Mouse (Mus musculus) embryo, embryonic 11 days (tissue): ENCODE results near the gene Galnt17.

Source experiments
- DNase-seq: peaks from one replicate; pipeline ENCODE4 v3.0.0-alpha.2; 2015

Gene Galnt17

DNA sequence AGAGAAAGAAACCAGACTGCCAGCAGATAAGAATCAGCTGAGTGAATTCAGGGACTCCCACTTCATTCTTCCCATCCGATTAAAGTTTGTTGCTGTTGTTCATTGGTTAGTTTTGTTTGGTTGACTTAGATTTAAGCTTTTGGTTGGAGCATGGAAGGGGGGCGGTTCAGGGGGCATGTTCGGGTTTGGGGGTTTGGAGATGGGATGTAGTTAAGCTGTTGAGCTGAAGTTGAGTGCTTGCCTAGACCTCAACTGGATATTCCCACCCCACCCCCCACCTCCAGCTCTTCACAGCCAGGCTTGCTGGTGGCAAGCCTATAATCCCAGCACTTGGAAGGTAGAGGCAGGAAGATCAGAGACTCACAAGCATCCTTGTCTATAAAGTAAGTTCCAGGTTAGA lies at the start of gene Galnt17:
TSS of gene Galnt17 (minus strand) at position 101 of the 400 bp plus-strand sequence.
- DNase-seq = no peak

GRCm38 (mm10) chr5:131334536-131334935 lies 26.2 kb upstream of the Galnt17 start:
- DNase-seq = no peak

DNA sequence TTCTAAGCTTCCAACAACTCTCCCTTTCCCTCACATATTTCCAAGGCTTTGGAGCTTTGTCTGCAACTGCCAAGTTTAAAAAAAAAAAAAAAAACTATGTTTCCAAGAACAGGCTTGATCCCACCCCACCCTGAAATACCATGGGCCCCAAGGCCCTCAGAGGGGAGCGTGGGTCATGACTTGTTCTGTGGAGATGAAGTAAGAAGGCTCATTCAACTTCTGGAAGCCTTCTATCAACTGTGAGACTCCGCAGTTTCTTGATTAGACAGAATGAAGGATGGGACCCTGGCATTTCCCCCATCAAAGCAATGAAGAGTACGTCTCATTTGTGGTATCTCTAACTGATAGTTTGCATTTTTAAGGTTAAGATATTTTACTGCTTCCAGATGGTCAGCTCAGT lies 13.0 kb upstream of the Galnt17 start:
- DNase-seq = no peak

DNA sequence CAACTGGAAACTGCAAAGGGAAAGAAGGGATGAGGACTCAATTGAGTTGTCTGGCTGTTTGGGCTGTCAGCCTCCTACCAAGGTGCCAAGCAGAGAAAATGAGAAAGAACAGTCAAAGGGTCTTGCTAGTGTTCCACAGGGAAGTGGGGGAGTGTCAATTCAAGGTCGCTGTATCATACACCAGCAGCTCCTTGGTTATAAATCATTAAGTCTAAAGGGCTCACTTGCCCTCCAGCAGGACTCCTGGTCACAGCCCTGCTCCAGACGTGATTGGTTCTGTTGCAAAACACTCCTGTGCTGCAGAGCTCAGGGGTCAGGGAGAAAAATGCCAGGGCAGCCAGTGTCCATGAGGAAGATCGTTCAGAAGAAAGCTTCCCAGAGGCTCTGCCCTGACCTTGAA lies 11.3 kb upstream of the Galnt17 start:
- no peak for DNase-seq

DNA sequence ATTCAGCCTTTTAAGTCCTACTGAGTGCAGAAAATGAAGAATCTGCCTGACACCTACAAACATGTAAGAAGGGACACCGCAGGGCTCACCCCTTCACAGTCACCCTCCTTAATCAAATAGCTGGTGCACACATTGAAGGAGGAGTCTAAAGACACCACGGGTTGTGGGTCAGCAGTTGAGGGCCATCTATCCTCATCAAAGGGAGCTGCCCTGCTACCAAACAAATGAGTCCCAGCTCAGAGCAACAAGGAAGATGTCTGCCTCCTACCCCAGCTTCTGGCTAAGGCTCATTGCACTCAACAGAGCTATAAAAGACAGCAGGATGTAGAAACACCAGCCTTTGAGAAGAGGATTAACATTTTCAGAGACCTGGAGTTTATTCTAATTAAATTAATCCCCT lies 10.8 kb upstream of the Galnt17 start:
- no peak for DNase-seq

DNA sequence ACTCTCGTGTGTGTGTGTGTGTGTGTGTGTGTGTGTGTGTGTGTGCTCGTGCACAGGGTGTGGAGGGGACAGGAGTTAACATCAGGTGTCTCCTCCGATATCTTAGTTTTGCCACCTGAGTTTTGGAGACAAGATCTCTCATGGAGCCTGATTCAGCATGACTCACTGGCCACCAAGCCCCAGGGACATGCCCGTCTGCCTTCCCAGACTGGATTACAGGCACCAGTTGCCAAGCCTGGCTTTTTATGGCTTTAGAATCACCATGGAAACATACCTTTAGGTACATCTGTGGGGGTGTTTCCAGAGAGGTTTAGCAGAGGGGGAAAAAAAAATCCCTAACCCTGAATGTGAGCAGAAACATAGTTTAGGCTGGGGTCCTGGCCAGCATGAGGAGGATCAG lies 6.7 kb upstream of the Galnt17 start:
- no peak for DNase-seq

- peak; percentile 91 for DNase-seq
Observed at GRCm38 (mm10) chr5:131307656-131308151, 593 bp downstream of the Galnt17 start.

- peak; percentile 66 for DNase-seq
Observed at GRCm38 (mm10) chr5:131306908-131307655, 1.2 kb downstream of the Galnt17 start.

DNA sequence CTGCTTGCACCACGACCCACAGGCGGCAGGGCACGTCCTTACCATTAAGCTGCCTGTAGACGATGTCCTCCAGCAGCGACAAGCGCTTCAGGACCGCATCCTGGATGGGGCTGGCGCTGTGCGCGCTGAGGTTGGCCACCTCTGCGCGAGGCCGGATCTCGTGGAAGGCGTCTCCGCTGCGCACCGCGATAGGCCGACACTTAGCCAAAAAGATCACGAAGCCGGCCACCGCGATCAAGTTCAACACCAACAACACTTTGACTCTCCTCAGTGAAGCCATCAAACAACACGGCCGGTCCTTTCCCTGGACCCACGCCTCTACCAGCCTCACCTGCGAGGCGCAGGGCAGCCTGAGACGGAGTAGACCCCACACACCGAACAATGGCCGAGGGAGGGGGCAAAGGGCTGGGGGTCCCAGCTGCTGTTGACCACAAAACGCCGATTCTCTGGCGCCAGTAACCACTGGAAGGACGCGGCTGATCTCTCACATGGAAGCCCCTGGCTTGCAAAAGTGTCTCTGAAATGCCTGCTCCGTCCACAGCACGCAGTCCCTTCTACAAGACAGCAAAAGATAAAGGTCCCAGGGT lies 1.9 kb downstream of the Galnt17 start:
- DNase-seq = peak; percentile 55

DNA sequence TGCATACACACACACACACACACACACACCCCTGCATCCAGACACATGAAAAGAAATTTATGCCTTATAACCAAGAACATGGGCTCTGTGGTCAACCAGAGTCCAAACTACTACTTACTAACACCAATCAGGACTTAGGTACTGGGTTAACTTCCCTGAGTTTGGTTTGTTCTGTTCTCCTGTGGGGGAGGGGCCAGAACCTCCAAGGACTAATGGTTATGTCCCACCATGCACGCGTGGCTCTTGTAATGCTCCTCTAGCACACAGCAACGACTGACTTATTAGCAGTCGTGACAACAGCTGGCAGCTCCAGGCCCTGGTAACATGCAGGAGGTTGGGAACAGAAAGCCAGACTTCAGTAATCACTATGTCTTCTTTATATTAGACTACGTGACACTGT lies 3.1 kb downstream of the Galnt17 start:
- DNase-seq = peak; percentile 23

DNA sequence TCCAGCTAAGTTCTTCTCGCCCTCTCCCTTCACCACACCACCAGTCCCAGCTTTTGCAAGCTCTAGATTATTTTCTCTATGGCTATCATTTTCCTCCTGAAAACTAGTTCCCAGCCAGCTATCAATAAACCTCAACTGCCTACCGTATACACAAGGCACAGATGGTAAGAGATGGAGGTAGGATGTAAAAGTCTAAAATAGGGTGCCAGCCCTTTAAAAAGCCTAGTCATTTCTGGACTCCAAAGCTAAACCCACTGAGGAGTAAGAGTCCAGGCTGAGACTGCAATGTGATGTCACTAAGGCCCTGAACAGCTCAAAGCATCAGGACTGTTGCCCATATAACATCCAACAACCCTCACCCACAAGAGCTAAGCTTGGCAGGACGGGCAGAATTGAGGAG lies 6.8 kb downstream of the Galnt17 start:
- no peak for DNase-seq

DNA sequence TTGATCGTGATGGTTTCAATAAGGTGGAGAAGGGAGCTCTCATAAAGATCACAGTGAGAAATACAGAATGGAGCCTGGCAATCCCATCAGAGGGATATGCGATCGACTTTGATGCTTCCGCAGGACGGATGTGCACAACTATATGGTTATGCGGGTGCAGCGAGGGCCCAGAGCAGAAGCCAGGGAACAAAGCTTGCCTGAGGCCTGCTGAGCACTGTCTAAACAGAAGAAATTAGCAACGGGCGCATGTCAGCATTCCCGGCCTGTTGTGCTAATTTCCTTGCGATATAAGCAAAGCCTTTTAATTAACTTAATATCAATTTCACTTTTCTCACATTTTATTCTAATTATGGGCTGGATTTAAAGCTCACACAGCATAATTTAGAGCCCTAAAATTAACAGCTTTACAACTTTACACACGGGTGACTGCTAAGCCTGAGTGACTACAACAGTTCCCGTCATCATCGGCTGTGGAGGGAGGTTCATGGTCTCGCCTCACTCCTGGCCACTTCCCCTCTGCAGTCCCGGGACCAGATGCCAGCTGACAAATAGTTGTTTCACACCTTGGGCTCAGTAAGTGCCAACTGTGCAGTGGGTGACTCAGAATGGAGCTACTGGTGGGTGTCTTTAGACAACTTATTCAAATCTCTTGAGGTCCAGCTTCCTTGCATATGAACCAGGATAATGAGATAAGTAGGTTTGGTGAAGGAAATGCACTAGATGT lies 14.4 kb downstream of the Galnt17 start:
- no peak for DNase-seq

DNA sequence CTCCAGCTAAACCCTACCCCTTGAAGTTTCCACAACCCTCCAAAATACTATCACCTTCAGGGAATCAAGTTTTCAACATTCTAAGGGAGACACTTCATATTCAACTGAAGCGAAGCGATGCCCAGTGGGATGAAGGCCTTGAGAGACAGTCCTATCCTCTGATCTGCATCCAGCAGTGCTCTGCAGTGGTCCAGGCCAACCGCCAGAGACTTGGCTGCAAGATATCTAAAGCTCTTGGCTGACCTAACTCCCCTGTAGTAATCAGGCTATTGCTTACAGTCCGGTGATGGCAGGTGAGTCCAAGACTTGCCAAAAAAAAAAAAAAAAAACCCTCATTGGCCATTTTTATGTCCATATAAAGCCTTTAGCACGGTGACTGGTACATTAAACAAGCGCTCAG lies 21.2 kb downstream of the Galnt17 start:
- DNase-seq = no peak

DNA sequence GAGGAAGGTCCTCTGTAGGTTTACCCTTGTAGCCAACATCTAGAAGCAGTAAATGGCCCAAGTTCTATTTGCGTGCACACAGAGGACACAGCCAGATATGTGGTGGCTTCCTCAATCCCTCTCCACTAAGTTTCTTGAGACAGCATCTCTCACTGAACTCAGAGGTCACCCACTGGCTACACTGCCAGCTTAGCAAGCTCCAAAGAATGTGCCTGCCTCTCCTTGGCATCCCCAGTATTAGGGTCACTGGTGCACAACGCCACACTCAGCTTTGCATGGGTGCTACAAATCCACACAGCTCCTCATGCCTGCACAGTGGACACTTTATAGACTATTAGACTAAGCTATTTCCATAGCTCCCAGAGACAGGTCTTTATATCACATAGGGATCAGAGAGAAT lies 21.6 kb downstream of the Galnt17 start:
- DNase-seq = no peak

GRCm38 (mm10) chr5:131280349-131280748 lies 27.9 kb downstream of the Galnt17 start:
- no peak for DNase-seq

- no peak for DNase-seq
Observed at GRCm38 (mm10) chr5:131279286-131279685, 29.0 kb downstream of the Galnt17 start.

- no peak for DNase-seq
Observed at GRCm38 (mm10) chr5:131277227-131277626, 31.1 kb downstream of the Galnt17 start.

DNA sequence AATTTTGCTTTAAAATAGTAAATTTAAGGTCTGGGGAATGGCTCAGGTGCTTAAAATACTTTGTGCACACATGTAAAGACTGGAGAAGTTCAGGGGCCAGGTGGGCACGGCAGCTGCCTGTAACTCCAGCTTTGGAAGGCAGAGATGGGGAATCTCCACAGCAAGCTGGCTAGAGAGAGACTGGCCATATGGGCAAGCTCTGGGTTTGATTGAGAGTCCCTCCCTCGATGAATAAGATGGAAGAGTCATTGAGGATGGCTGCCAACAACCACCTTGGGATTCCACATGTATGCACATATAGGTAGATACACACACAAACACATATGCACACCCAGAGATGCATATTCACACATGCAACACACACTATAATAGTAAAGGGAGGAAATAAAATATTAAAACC lies 42.0 kb downstream of the Galnt17 start:
- DNase-seq = no peak

- no peak for DNase-seq
Observed at GRCm38 (mm10) chr5:131264145-131264544, 44.2 kb downstream of the Galnt17 start.

DNA sequence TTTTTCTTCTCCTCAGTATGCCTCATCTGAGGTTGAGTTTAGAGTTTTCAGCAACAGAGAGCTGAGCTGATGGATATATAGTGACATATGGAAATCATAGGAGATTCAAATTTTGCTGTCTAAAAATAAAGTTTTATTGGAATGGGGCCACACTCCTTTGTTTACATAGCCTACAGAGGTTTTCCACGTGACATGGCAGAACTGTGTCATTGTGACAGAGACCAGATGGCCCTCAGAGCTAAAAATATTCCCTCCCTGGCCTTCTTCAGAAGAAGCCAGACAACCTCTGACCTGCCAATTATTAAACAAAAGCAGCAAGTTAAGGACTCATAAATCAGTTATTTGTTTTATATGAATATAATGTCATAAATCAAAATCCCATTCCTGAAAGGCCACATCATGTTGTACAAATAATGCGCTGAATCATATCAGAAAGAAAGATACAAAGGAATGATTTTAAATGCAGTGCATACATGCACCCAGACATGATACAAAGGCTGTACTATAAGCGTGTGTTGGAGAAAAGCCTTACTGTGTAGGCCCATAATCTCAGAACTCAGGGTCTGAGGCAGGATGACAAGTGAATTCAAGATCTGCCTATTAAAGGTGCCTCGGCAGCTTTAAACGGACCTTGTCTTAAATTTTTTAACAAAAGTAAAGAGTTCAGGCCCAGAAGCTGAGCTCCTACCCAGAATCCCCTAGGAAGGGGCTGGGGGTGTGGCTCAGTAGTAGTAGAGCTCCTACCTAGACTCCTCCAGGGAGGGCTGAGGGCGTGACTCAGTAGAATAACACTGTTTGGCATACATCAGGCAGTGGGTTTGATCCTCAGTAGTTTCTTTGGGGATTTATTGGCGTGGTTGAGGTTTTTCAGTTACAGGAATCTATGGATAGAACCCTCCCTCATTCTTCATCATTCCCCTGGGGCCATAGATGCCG lies 57.3 kb downstream of the Galnt17 start:
- DNase-seq = peak; percentile 26

DNA sequence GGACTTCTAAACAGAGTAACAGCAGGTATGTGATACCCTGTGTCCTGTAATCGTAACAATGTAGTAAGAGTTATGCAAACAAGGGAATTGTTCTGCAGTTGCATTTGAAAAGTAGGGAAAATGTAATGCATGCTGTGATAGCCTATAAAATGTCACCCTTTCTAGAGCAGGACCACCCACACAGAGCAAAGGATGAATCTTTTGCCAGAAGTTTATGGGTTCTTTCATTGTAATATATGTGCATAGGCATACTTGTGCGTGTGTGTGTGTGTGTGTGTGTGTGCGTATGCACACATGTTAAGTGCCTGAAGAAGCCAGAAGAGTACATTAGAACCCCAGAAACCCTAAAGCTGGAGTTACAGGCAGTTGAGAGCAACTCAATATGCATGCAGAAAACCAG lies 59.9 kb downstream of the Galnt17 start:
- DNase-seq = no peak

DNA sequence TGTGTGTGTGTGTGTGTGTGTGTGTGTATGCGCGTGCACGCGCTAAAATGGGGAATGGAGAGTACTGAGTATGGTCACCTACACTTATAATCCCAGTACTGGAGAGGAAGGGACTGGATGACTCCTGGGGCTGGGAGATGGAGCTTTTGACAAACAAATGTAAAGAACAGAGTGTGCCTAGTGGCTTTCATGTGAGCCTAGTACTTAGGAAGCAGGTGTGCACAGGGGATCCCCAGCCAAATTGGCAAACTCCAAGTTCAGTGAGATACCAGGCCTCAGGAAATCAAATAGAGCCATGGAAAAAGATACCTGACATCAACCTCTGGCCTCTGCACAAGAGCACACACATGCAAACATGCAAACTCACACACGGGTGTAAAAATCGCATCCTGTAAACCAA lies 61.7 kb downstream of the Galnt17 start:
- DNase-seq = no peak

DNA sequence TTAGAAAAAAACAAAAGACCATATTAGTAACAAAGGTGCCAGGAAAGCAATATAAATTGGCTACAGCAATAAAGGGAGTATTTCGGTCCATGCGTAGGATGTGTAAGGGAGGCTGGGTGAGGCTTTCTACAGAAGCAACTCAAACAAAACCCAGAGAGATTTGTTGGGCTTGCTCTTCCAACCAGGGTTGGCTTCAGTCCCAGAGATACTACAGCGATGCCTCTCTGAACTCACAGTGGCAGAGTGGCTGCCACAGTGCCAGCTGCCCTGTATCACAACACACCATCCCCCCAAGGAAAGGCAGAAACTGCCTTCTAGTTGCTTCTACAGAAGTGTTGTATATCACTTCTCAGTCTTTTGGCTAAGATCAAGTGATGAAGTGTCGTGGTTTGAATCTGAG lies 66.6 kb downstream of the Galnt17 start:
- DNase-seq = no peak
